Mouse (Mus musculus) testis, postnatal 14 days (tissue): ENCODE results near the gene Aox4.

Experiments
- DNase-seq: peaks from one replicate; pipeline ENCODE4 v3.0.0; 2021; ENCODE audit warnings: low spot score

The Aox4 gene

GRCm38 (mm10) chr1:58303009-58303408 is 92.8 kb downstream of the Aox4 start:
- no peak for DNase-seq

- peak; percentile 45 for DNase-seq
These were observed 93.5 kb downstream of the Aox4 start for GRCm38 (mm10) chr1:58303726-58304125.

DNA sequence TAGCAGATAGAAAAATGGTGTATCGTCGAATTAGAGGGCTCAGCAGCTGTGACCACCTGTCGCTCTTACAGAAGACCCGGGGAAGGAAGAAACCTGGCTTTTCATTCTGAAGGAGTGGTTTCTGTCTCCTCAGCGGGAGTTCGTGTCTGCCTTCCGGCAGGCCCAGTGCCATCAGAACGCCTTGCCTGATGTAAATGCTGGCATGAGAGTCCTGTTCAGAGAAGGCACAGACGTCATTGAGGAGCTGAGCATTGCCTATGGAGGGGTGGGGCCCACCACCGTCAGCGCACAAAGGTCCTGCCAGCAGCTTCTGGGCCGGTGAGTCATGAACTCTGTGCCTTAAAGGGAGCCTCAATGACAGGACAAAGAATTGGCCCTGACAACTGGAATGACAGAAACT is 94.1 kb downstream of the Aox4 start:
- no peak for DNase-seq

DNA sequence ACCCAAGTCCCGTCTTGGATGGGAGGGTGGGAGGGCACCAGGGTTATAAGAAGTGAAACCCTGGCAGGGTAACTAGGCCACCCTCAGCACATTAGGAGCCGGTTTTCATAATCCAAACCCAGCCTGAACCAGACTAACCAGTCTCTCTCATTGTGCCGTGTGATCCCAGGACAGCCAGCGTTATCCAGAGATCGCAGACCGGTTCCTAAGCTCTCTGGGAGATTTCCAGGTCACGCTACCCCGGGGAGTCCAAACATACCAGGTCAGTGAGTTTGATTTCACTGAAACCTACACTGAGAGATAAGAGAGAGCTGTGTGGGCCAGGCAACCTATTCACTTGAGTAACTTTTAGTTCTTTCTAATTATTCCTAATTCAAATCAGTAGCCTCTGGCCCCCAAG is 97.0 kb downstream of the Aox4 start:
- DNase-seq: no peak

GRCm38 (mm10) chr1:58308594-58308993 is 98.4 kb downstream of the Aox4 start:
- no peak for DNase-seq

- DNase-seq: no peak
These were observed 99.7 kb downstream of the Aox4 start for GRCm38 (mm10) chr1:58309853-58310252.

DNA sequence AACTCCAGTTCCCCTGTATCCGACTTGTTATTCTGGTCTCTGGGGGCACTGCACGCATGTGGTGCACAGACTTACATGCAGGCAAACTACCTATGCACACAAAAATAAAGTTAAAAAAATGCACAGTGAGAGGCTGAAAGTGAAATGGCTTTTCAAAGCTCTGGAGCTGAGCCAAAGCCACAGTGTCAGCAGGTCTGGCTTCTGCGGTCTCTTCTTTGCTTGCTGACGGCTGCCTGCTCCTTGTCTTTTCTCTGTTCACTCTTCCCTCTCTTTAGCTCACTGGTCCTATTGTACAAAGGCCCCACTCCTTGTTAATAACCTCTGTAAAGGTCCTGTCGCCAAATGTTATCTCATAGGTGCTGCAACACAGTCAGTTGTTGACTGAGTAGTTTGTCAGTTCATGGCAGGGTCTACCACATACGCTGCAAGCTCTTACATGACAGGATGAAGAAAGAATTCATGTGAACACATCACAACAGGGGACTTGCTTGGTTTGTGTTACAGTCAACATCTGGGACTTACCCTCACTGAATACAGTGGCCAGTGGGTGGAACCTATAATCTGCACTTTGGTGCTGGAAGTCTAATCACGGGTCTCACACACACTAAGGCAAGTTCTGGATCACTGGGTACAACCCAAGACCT is 101.1 kb downstream of the Aox4 start:
- no peak for DNase-seq

DNA sequence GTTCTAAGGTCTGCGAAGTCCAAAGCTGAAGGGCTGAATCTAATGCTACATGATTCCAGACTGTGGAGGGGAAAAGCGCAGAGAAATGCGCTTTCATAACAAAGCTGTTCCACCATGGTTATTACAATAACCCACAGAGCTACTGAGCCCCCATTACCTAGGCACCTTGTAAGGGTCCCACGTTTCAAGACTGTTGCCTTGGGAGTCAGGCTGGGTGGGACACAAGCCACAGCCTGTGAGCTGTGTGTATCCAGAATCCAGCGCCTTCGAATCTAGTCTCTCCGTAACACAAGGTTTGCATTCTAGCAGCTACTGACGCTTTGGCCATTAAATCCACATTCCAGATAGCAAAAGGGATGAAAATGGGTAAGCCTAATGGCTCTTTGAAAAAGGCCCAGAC is 103.0 kb downstream of the Aox4 start:
- no peak for DNase-seq

DNA sequence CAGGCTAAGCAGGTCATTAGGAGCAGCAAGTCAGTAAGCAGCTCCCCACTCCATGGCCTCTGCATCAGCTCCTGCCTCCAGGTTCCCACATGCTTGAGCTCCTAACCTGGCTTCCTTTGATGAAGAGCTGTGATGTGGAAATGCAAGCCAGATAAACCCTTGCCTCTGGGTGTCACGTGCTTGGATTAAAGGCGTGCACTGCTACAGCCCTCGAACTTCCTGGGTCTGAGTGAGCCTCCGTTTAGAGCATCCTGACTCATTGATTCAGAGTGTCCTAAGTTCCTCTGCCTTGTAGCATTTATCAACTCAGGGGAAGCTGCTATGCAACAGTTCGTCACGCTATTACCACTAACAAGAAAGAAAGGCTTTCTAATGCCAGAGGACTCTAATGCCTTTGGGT is 105.3 kb downstream of the Aox4 start:
- no peak for DNase-seq
